Mouse (Mus musculus) cerebellum, postnatal 25 days (tissue): ENCODE measurements around the gene Mfn1.

Experiments
- DNase-seq, 2 experiments: peaks; one replicate each; pipeline ENCODE4 v3.0.0; 2021; ENCODE audit warnings: mixed read lengths in 2 of 2

The Mfn1 gene

GRCm38 (mm10) chr3:32529303-32529898 lies at the start of gene Mfn1:
Gene Mfn1 (plus strand): TSS chr3:32529465.
- peak; percentile 92 to 93 for DNase-seq

GRCm38 (mm10) chr3:32479961-32480360 lies 49.3 kb upstream of the Mfn1 start:
- DNase-seq = no peak

- DNase-seq = no peak
Observed at GRCm38 (mm10) chr3:32483035-32483434, 46.2 kb upstream of the Mfn1 start.

- no peak for DNase-seq
Observed at GRCm38 (mm10) chr3:32486543-32486942, 42.7 kb upstream of the Mfn1 start.

- DNase-seq = no peak
Observed at GRCm38 (mm10) chr3:32488172-32488571, 41.1 kb upstream of the Mfn1 start.

- no peak for DNase-seq
Observed at GRCm38 (mm10) chr3:32490076-32490927, 39.0 kb upstream of the Mfn1 start.

- no peak for DNase-seq
Observed at GRCm38 (mm10) chr3:32490928-32491315, 38.3 kb upstream of the Mfn1 start.

- no peak for DNase-seq
Observed at GRCm38 (mm10) chr3:32492097-32493090, 36.9 kb upstream of the Mfn1 start, which contains the start of gene Kcnmb3. Gene Kcnmb3 (minus strand): TSS chr3:32492231.

- DNase-seq = no peak
Observed at GRCm38 (mm10) chr3:32494387-32495087, 34.7 kb upstream of the Mfn1 start.

- no peak for DNase-seq
Observed at GRCm38 (mm10) chr3:32495088-32495770, 34.0 kb upstream of the Mfn1 start.

GRCm38 (mm10) chr3:32495856-32496710 lies 33.2 kb upstream of the Mfn1 start:
- DNase-seq = no peak

- DNase-seq = no peak
Observed at GRCm38 (mm10) chr3:32496711-32497070, 32.6 kb upstream of the Mfn1 start.

- no peak for DNase-seq
Observed at GRCm38 (mm10) chr3:32500346-32500745, 28.9 kb upstream of the Mfn1 start.

- DNase-seq = no peak
Observed at GRCm38 (mm10) chr3:32505841-32506240, 23.4 kb upstream of the Mfn1 start.

GRCm38 (mm10) chr3:32506366-32507225 lies 22.7 kb upstream of the Mfn1 start:
- no peak for DNase-seq

- DNase-seq = peak; percentile 64 to 77
Observed at GRCm38 (mm10) chr3:32508666-32509324, 20.5 kb upstream of the Mfn1 start.

GRCm38 (mm10) chr3:32509496-32510374 lies 19.5 kb upstream of the Mfn1 start, which contains the start of gene Zfp639:
Gene Zfp639 (plus strand): TSS chr3:32510259.
- DNase-seq = no peak
